Mouse (Mus musculus): ENCODE data around the gene 2900026A02Rik.
"Not testable (repeated sequence)": the region's sequence is repeated elsewhere in the genome, so short reads cannot be mapped to it uniquely, and the experiment has no call there.

The 2900026A02Rik gene

GRCm38 (mm10) chr5:113122326-113123054 lies 98.5 kb downstream of the 2900026A02Rik start:
- DNase-seq (ENCODE audit: low read depth in 1 of 2, low spot score in 2 of 2): no peak

- no peak for DNase-seq (ENCODE audit: low read depth in 1 of 2, low spot score in 2 of 2)
Measured at GRCm38 (mm10) chr5:113121591-113121875, 99.5 kb downstream of the 2900026A02Rik start.

- no peak for DNase-seq (ENCODE audit: low read depth in 1 of 2, low spot score in 2 of 2)
Measured at GRCm38 (mm10) chr5:113120741-113121590, 100.1 kb downstream of the 2900026A02Rik start.

- DNase-seq (ENCODE audit: low read depth in 1 of 2, low spot score in 2 of 2): no peak
Measured at GRCm38 (mm10) chr5:113119861-113120465, 101.1 kb downstream of the 2900026A02Rik start.

- DNase-seq (ENCODE audit: low read depth in 1 of 2, low spot score in 2 of 2): no peak
Measured at GRCm38 (mm10) chr5:113119291-113119690, 101.7 kb downstream of the 2900026A02Rik start.

- DNase-seq (ENCODE audit: low read depth in 1 of 2, low spot score in 2 of 2): no peak
Measured at GRCm38 (mm10) chr5:113118695-113119094, 102.3 kb downstream of the 2900026A02Rik start.

- no peak for DNase-seq (ENCODE audit: low read depth in 1 of 2, low spot score in 2 of 2)
Measured at GRCm38 (mm10) chr5:113117361-113117760, 103.7 kb downstream of the 2900026A02Rik start.

- DNase-seq (ENCODE audit: low read depth in 1 of 2, low spot score in 2 of 2): no peak
Measured at GRCm38 (mm10) chr5:113115896-113116295, 105.1 kb downstream of the 2900026A02Rik start.

GRCm38 (mm10) chr5:113114264-113115225 lies 106.5 kb downstream of the 2900026A02Rik start:
- DNase-seq (ENCODE audit: low read depth in 1 of 2, low spot score in 2 of 2): peak; percentile 45 to 74

- no peak for DNase-seq (ENCODE audit: low read depth in 1 of 2, low spot score in 2 of 2)
Measured at GRCm38 (mm10) chr5:113113120-113113519, 107.9 kb downstream of the 2900026A02Rik start.

GRCm38 (mm10) chr5:113111336-113111735 lies 109.7 kb downstream of the 2900026A02Rik start:
- DNase-seq (ENCODE audit: low read depth in 1 of 2, low spot score in 2 of 2): no peak

GRCm38 (mm10) chr5:113110929-113111328 lies 110.1 kb downstream of the 2900026A02Rik start:
- DNase-seq (ENCODE audit: low read depth in 1 of 2, low spot score in 2 of 2): no peak

- DNase-seq (ENCODE audit: low read depth in 1 of 2, low spot score in 2 of 2): not testable (repeated sequence)
Measured at GRCm38 (mm10) chr5:113109651-113110050, 111.4 kb downstream of the 2900026A02Rik start.

- DNase-seq (ENCODE audit: low read depth in 1 of 2, low spot score in 2 of 2): no peak
Measured at GRCm38 (mm10) chr5:113108165-113108764, 112.8 kb downstream of the 2900026A02Rik start.

- no peak for DNase-seq (ENCODE audit: low read depth in 1 of 2, low spot score in 2 of 2)
Measured at GRCm38 (mm10) chr5:113107709-113108108, 113.3 kb downstream of the 2900026A02Rik start.

GRCm38 (mm10) chr5:113106594-113106993 lies 114.4 kb downstream of the 2900026A02Rik start:
- no peak for DNase-seq (ENCODE audit: low read depth in 1 of 2, low spot score in 2 of 2)

GRCm38 (mm10) chr5:113105481-113105880 lies 115.6 kb downstream of the 2900026A02Rik start:
- no peak for DNase-seq (ENCODE audit: low read depth in 1 of 2, low spot score in 2 of 2)

GRCm38 (mm10) chr5:113105035-113105434 lies 116.0 kb downstream of the 2900026A02Rik start:
- no peak for DNase-seq (ENCODE audit: low read depth in 1 of 2, low spot score in 2 of 2)

GRCm38 (mm10) chr5:113102455-113102854 lies 118.6 kb downstream of the 2900026A02Rik start:
- no peak for DNase-seq (ENCODE audit: low read depth in 1 of 2, low spot score in 2 of 2)

GRCm38 (mm10) chr5:113101457-113101856 lies 119.6 kb downstream of the 2900026A02Rik start:
- DNase-seq (ENCODE audit: low read depth in 1 of 2, low spot score in 2 of 2): no peak
